Mouse (Mus musculus): Measurements from ENCODE around the gene Tulp3.

- no peak for TF ChIP-seq POLR2A (IDR thresholded peaks at IDR 0.05; ENCODE audit: control insufficient read depth, extremely low read depth, insufficient read depth, low read length, poor library complexity)
- no peak for TF ChIP-seq CTCF (IDR thresholded peaks at IDR 0.05; ENCODE audit: borderline replicate concordance, control insufficient read depth, extremely low read depth, insufficient read depth, low read length, poor library complexity)
Measured at GRCm38 (mm10) chr6:128285792-128286430, 69.7 kb downstream of the Tulp3 start.
